Mouse (Mus musculus) intestine, embryonic 15.5 days (tissue): ENCODE measurements around the gene Anxa11. TPM values are rescaled to one million over a fixed set of nuclear protein-coding genes. Genes with fewer than 3 reads are reported as not detected.

Source experiments
- polyA plus RNA-seq: library from polyadenylated mRNA; unstranded; fragments of >200 nt; fragmentation: Nextera tagmentation; extraction: Ambion mirVana; gene quantifications from 2 replicates; pipeline ENCODE4 v1.2.1, GENCODE M21; 2015

Anxa11 gene
- polyA plus RNA-seq, 1 experiment from 2014 or later: 72.2 TPM

Other genes starting within 250 kb of the Anxa11 start
- 89.9 and 90.5 TPM in 2 replicates for gene Ppif, start 148.0 kb upstream of the Anxa11 start, polyA plus RNA-seq
- gene Zcchc24, start 73.1 kb upstream of the Anxa11 start, polyA plus RNA-seq: 20.6 and 21.0 TPM in 2 replicates
- gene Plac9a, start 60.9 kb downstream of the Anxa11 start, polyA plus RNA-seq: 1.9 TPM in 1 of 2 replicates, not detected in the other
- 4.1 and 7.7 TPM in 2 replicates for gene Tmem254a, start 85.5 kb downstream of the Anxa11 start, polyA plus RNA-seq
- gene Cphx1, start 96.1 kb downstream of the Anxa11 start, polyA plus RNA-seq: 0.36 TPM in 1 of 2 replicates, not detected in the other
- gene Duxbl1, start 136.4 kb downstream of the Anxa11 start, polyA plus RNA-seq: 0.84 and 1.4 TPM in 2 replicates
- gene Gm9780, start 200.6 kb downstream of the Anxa11 start, polyA plus RNA-seq: 22.4 and 24.3 TPM in 2 replicates
- gene Tmem254c, start 225.2 kb downstream of the Anxa11 start, polyA plus RNA-seq: 47.1 and 59.1 TPM in 2 replicates
- not detected in 2 replicates for gene Cphx2, start 239.4 kb downstream of the Anxa11 start, polyA plus RNA-seq
- 0.29 TPM in 1 of 2 replicates, not detected in the other for gene Cphx3, start 240.1 kb downstream of the Anxa11 start, polyA plus RNA-seq